Mouse (Mus musculus): ENCODE data around the gene Hist1h2bf.

DNA sequence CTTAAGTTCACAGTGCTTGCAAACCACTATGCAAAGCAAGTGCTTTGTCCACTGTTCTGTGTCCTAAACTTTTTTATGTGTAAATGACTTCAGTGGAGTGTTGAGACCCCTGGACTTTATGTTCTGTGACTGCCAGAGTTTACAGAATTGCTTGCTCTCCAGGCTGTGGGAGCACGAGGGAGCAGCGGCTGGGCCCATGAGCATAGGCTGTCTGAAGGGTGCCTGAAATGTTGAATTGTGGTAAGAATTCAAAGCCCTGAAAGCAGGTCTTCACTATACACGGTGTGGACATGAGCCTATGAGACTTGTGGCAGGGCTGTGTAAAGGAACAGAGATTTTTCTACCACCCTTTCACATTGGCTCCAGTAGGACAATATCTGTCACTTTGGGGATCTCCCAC lies 37.6 kb upstream of the Hist1h2bf start:
- no peak for TF ChIP-seq POLR2A (IDR thresholded peaks at IDR 0.05; ENCODE audit: insufficient read depth, low read depth, low read length)
- no peak for TF ChIP-seq CTCF (IDR thresholded peaks at IDR 0.05)
- TF ChIP-seq EP300 (IDR thresholded peaks at IDR 0.05; ENCODE audit: insufficient read depth, low read depth, low read length), result no peak
